Mouse (Mus musculus): ENCODE data around the gene Sept3. TPM values are rescaled to one million over a fixed set of nuclear protein-coding genes. Genes with fewer than 3 reads are reported as not detected.

Sept3 gene
- total RNA-seq, 2 experiments from 2014 or later = 666 to 687 TPM

GRCm38 (mm10) chr15:82268783-82269182, 5.9 kb upstream of the Sept3 start:
- DNase-seq = peak; percentile 73
- intact Hi-C loops (cut with DNase I) = loop anchor here (5.0 kb wide), 1 partner anchor 149 kb away; no protein-coding TSS in a partner anchor

GRCm38 (mm10) chr15:82271201-82271600, 3.5 kb upstream of the Sept3 start:
- DNase-seq = peak; percentile 91
- intact Hi-C loops (cut with DNase I) = no loop called here

GRCm38 (mm10) chr15:82272295-82272694, 2.4 kb upstream of the Sept3 start:
- no peak for DNase-seq
- intact Hi-C loops (cut with DNase I) = no loop called here

- DNase-seq = peak; percentile 78
- intact Hi-C loops (cut with DNase I) = no loop called here
Measured at GRCm38 (mm10) chr15:82274927-82275901, 521 bp downstream of the Sept3 start.

DNA sequence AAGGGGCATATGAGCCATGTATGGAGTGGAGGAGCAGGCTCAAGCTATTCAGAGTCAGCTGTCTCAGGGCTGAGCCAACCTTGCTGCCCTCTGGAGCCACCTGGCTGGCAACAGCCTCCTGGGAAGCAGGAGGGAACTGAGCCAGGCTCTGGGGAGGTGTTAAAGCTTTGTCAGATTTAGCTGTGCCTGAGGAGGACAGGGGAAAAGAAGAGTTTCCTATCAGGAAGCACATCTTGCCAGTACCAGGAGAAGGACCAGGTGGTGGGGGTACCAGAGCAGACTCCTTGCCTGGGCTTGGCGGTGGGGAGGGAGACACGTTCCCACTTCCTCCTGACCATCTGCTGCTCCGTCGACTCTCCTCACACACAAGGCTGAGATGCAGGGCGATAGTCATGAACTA, 2.9 kb downstream of the Sept3 start:
- peak; percentile 66 for DNase-seq
- intact Hi-C loops (cut with DNase I) = no loop called here

DNA sequence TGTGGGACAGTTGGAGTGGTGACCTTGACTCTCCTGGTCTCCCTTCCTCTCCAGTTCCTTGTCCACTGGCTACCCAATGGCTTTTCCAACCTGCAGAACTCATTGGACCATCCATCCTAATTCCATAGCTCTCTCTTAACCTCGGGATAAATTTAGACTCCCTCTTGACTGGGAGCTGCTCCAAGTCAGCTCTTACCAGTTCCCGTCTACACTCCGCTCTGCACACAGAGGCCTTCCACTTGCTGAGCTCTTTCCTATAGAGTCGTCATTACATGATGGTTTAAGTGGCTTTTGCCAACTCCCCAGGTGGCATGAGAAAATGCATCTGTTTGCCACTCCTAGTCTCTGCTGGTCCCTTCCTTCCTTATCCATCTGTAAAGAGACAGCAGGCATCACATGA, 5.9 kb downstream of the Sept3 start:
- no peak for DNase-seq
- intact Hi-C loops (cut with DNase I) = no loop called here

- no peak for DNase-seq
- intact Hi-C loops (cut with DNase I) = no loop called here
Measured at GRCm38 (mm10) chr15:82286157-82286556, 11.5 kb downstream of the Sept3 start.

- DNase-seq = no peak
- intact Hi-C loops (cut with DNase I) = no loop called here
Measured at GRCm38 (mm10) chr15:82290252-82290651, 15.6 kb downstream of the Sept3 start.

DNA sequence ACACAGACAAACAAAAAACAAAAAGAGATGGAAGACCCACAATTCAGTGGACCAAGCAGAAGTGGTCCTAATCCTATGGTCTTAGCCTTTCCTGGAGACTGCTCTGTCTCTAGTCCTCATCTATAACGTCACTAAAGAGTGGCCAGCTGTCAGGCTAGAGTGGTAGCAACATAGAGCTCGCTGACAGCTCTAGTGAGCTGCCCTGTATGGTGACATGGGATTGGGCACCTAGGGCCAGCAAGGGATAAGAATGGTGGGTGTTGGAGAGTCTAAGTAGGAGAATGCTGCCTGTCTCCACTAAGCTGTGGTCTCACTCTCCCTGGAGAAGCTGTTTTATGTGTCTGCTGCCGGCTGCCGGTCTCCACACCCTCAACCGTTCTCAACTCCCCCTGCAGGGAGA, 18.2 kb downstream of the Sept3 start:
- intact Hi-C loops (cut with DNase I) = no loop called here
- no peak for DNase-seq

GRCm38 (mm10) chr15:82293271-82293711, 18.6 kb downstream of the Sept3 start:
- intact Hi-C loops (cut with DNase I) = no loop called here
- peak; percentile 60 for DNase-seq

GRCm38 (mm10) chr15:82294059-82294458, 19.4 kb downstream of the Sept3 start:
- DNase-seq = peak; percentile 36
- intact Hi-C loops (cut with DNase I) = no loop called here

DNA sequence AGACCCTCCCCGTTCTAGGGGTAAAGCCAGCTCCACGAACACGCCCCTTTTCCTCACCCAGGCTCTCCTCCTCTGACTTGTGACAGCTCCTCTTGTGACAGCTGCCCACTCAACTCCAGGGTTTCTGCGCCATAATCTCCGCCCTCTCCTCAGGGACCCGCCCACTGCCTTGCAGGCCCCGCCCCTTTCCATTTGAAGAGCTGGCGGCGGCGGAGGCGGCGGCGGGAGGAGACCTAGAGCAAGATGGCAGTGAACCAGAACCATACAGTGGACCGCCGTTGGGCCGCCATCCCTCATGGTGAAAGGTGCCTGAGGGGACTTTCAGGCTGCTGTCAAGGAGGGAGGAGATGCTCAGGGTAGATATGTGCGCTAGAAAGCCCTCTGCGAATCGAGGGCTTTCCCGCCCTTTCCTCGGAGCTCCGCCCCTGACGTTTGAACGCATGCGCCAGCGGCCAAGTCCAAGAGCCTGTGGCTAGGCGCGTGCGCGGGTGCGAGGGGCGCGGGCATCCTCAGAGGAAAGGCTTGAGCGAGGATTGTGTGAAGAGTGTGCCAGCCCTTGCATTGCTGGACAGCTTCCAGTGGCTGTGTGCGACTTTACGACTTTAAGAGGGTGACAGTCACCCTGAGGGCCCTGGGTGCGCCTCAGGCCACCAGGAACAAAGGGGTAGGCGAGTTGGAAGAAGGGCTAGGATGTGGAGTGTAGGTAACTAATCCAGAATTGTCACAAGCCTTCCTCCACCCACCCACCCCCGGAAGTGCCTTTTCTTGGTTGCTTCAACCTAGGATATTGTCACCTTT, 24.3 kb downstream of the Sept3 start, which contains the start of gene Wbp2nl:
Gene Wbp2nl, plus strand, starts transcription at position 191 of the 798 bp plus-strand sequence.
- DNase-seq = no peak

DNA sequence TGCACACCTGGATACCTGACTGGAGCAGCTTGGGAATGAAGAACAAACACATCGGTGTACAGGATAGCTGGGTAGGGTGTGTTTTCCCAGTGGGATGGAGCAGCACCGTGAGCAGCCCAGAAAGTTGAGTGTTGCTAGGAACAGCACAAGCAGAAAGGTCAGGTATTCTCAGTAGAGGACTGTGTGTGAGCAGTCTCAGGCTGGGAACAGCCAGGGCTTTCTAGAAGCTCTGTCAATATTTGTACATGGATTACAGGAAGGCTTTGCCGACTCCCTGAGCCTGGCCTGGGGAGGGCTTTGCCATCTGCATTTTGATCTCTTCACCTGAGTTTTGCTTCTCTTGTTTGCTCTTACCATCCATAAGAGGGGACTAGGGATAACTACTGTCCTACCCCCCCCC, 32.4 kb downstream of the Sept3 start:
- no peak for DNase-seq
- intact Hi-C loops (cut with DNase I) = no loop called here

More for the DNA sequence above, 24.3 kb downstream of the Sept3 start, which contains the start of gene Wbp2nl:
- intact Hi-C loops (cut with DNase I) = no loop called here

- intact Hi-C loops (cut with DNase I) = no loop called here
- DNase-seq = no peak
Measured at GRCm38 (mm10) chr15:82308416-82308815, 33.7 kb downstream of the Sept3 start.

DNA sequence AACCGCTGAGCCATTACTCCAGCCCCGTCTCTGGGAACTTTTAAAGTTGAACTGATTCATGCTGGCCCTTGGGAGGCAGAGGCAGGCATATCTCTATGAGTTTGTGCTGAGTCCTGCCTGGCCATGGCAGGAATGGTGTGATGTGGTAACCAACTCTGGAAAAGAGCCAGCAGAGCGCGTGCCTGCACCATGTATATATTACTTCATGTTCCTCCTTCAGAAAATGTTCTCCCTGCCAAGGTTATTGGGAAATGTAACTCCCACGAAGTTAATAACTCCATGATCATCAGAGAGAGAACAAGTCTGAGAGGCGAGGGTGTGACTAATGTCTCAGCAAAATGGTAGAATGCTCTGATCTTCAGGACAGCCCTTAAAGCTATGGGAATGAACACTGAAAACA, 43.1 kb downstream of the Sept3 start:
- intact Hi-C loops (cut with DNase I) = no loop called here
- DNase-seq = no peak

- intact Hi-C loops (cut with DNase I) = no loop called here
- DNase-seq = no peak
Measured at GRCm38 (mm10) chr15:82319613-82320012, 44.9 kb downstream of the Sept3 start.

DNA sequence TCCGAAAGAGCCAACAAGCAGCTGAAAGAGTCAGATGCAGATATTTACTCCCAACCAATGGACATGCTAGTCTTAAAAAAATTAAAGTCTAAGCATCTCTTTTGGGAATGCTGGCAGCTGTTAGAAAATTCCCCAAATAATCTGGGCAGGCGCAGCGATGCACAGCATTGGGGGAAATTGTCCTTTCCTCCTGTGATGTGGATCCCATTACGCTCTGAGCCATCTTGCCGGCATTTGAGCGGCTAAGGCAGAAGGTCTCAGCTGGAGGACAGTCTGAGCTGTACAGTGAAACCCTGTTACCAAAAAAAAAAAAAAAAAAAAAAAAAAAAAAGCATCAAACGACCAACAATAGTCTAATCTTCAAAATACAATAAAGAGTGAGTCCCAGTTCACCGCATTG, 47.5 kb downstream of the Sept3 start:
- no peak for DNase-seq
- intact Hi-C loops (cut with DNase I) = no loop called here

GRCm38 (mm10) chr15:82325382-82325781, 50.7 kb downstream of the Sept3 start:
- DNase-seq = no peak
- intact Hi-C loops (cut with DNase I) = no loop called here

GRCm38 (mm10) chr15:82335194-82335593, 60.5 kb downstream of the Sept3 start:
- intact Hi-C loops (cut with DNase I) = no loop called here
- DNase-seq = no peak

DNA sequence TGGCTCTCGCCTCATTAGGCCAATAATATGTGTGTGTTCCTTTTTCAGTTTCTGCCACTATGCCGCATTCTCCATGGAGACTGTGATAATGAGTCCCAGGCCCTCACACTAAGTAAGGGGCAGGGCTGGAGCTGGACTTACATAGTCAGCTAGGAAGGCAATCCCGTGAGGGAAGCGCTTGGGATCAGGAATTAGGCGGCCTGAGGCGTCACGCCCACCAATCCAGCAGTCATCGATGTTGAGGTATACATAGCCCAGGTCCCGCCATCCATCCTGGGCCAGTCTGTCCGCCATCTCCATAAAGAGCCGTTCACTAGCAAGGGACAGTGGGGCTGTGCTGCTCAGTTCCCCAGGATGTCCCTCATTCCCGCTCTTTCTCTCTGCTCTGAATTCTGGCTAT, 61.9 kb downstream of the Sept3 start:
- DNase-seq = no peak
- intact Hi-C loops (cut with DNase I) = no loop called here

DNA sequence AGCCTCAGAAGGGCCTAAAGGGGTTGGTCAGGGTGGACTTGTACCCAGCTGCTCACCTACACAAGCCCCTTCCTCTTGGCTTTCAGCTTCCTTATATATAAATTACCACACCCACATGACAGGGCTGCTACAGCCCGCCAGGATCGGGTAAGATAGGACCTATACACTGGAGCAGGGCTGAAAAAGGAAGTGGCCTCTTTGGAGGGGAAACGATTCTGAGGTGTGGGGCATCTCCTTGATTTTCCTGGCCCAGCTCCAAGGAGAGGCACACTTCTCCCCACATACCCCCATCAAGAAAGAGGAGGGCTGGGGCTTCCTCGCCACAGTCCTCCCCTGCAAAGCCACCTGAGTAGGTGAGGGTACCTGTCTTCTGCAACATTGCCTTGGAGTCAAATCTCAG, 63.2 kb downstream of the Sept3 start:
- intact Hi-C loops (cut with DNase I) = no loop called here

More for the DNA sequence above, 63.2 kb downstream of the Sept3 start:
- no peak for DNase-seq
